Mouse (Mus musculus) myocyte (in vitro differentiated cells): ENCODE measurements around the gene Clip1. TPM values are rescaled to one million over a fixed set of nuclear protein-coding genes. Genes with fewer than 3 reads are reported as not detected.

Source experiments
- H3K27me3 ChIP-seq: one replicate; pipeline ENCODE4 v1.6.1; 2011; ENCODE audit not compliant: control insufficient read depth, insufficient read depth, insufficient read length
- H3K36me3 ChIP-seq: one replicate; pipeline ENCODE4 v1.6.1; 2011; ENCODE audit not compliant: control insufficient read depth, insufficient read depth
- H3K4me2 ChIP-seq: one replicate; pipeline ENCODE4 v1.6.1; 2011; ENCODE audit warnings: low read depth, control low read depth
- H3K4me3 ChIP-seq: one replicate; pipeline ENCODE4 v1.5.1; 2011; ENCODE audit warnings: mild to moderate bottlenecking, control low read depth, moderate library complexity
- H3K79me2 ChIP-seq: one replicate; pipeline ENCODE4 v1.6.1; 2011; ENCODE audit not compliant: control insufficient read depth, insufficient read depth
- H3ac ChIP-seq: one replicate; pipeline ENCODE4 v1.6.1; 2011; ENCODE audit not compliant: control insufficient read depth, insufficient read length
- CEBPB ChIP-seq: IDR thresholded peaks from 2 replicates; pipeline ENCODE4 v1.6.1; 2011; ENCODE audit warnings: mild to moderate bottlenecking, moderate library complexity; ENCODE audit not compliant: poor library complexity, insufficient read depth, severe bottlenecking
- E2F4 ChIP-seq: IDR thresholded peaks from one replicate; pipeline ENCODE4 v1.6.1; 2011; ENCODE audit warnings: mild to moderate bottlenecking, control low read depth, moderate library complexity; ENCODE audit not compliant: insufficient read depth
- MAX ChIP-seq: IDR thresholded peaks from one replicate; pipeline ENCODE4 v1.6.1; 2011; ENCODE audit warnings: low read depth, mild to moderate bottlenecking, control low read depth
- MYOD1 ChIP-seq, 3 experiments: IDR thresholded peaks; one replicate each; pipeline ENCODE4 v1.6.1; 2011; ENCODE audit warnings: control low read depth in 2 of 3, low read depth in 2 of 3, mild to moderate bottlenecking in 2 of 3, moderate library complexity in 1 of 3; ENCODE audit not compliant: insufficient read length in 2 of 3, control insufficient read depth in 1 of 3
- MYOG ChIP-seq, 3 experiments: IDR thresholded peaks; one replicate each; pipeline ENCODE4 v1.6.1; 2011; ENCODE audit warnings: control low read depth in 2 of 3, low read depth in 2 of 3, mild to moderate bottlenecking in 2 of 3; ENCODE audit not compliant: insufficient read length in 2 of 3, control insufficient read depth in 1 of 3, insufficient read depth in 1 of 3
- POLR2A ChIP-seq: IDR thresholded peaks from one replicate; pipeline ENCODE4 v1.6.1; 2011; ENCODE audit warnings: low read depth, mild to moderate bottlenecking, control low read depth, moderate library complexity; ENCODE audit not compliant: insufficient read length
- POLR2AphosphoS2 ChIP-seq: IDR thresholded peaks from one replicate; pipeline ENCODE4 v1.6.1; 2011; ENCODE audit warnings: low read depth, control low read depth; ENCODE audit not compliant: insufficient read length
- REST ChIP-seq: IDR thresholded peaks from one replicate; pipeline ENCODE4 v1.6.1; 2011; ENCODE audit warnings: mild to moderate bottlenecking, control low read depth, moderate library complexity; ENCODE audit not compliant: insufficient read depth, insufficient read length
- SRF ChIP-seq: IDR thresholded peaks from one replicate; pipeline ENCODE4 v1.6.1; 2011; ENCODE audit warnings: low read depth; ENCODE audit not compliant: control insufficient read depth, insufficient read length
- TCF12 ChIP-seq: IDR thresholded peaks from one replicate; pipeline ENCODE4 v1.6.1; 2011; ENCODE audit warnings: mild to moderate bottlenecking, control low read depth; ENCODE audit not compliant: poor library complexity, insufficient read depth, severe bottlenecking
- TCF3 ChIP-seq: IDR thresholded peaks from one replicate; pipeline ENCODE4 v1.6.1; 2011; ENCODE audit warnings: low read depth, control low read depth; ENCODE audit not compliant: insufficient read length
- USF1 ChIP-seq: IDR thresholded peaks from one replicate; pipeline ENCODE4 v1.6.1; 2011; ENCODE audit warnings: low read depth, mild to moderate bottlenecking, control low read depth, moderate library complexity
- polyA plus RNA-seq: library from polyadenylated mRNA; unstranded; fragments of >200 nt; fragmentation: generic; extraction: Trizol; gene quantifications from one replicate; pipeline ENCODE4 v1.2.1, GENCODE M21; 2012; ENCODE audit warnings: missing spikeins

Gene Clip1
- polyA plus RNA-seq, 1 experiment = 17.5 TPM

DNA sequence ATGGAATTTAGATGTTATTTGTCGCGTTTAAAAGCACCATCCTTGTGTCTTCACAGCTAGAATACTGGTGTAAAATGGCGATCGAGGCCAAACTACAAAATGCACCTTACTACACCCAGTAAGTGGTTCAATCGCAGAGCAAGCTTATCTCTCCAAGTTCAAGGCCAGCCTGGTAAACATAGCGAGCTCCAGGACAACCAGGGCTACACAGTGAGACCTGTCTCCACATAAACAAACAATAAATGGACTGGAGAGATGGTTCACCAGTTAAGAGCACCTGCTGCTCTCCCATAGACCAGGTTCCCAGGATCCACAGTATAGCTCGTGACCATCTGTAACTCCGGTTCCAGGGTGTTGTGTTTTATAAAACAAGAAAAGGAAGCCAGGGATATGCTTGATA is 111.1 kb downstream of the Clip1 start:
- Histone ChIP-seq H3ac (peak overlapping the region; percentile 79), H3K36me3 (peaks cover 5% of the 10 kb centered on the region), H3K79me2 (peaks cover 4% of the 10 kb centered on the region), H3K4me2 (peak overlapping the region; percentile 65), H3K27me3 (no peaks in the 10 kb centered on the region), H3K4me3 (peak overlapping the region; percentile 43)
- TF ChIP-seq MAX (no peak), POLR2A (no peak), CEBPB (no peak), SRF (no peak), MYOG (IDR thresholded peaks at IDR 0.05; ENCODE audit: control insufficient read depth in 1 of 3, insufficient read depth in 1 of 3, insufficient read length in 2 of 3, low read depth in 2 of 3) (no peak), POLR2AphosphoS2 (no peak), REST (no peak), TCF3 (no peak), USF1 (no peak), TCF12 (no peak), E2F4 (no peak), MYOD1 (IDR thresholded peaks at IDR 0.05; ENCODE audit: control insufficient read depth in 1 of 3, insufficient read length in 2 of 3, low read depth in 2 of 3) (no peak)

DNA sequence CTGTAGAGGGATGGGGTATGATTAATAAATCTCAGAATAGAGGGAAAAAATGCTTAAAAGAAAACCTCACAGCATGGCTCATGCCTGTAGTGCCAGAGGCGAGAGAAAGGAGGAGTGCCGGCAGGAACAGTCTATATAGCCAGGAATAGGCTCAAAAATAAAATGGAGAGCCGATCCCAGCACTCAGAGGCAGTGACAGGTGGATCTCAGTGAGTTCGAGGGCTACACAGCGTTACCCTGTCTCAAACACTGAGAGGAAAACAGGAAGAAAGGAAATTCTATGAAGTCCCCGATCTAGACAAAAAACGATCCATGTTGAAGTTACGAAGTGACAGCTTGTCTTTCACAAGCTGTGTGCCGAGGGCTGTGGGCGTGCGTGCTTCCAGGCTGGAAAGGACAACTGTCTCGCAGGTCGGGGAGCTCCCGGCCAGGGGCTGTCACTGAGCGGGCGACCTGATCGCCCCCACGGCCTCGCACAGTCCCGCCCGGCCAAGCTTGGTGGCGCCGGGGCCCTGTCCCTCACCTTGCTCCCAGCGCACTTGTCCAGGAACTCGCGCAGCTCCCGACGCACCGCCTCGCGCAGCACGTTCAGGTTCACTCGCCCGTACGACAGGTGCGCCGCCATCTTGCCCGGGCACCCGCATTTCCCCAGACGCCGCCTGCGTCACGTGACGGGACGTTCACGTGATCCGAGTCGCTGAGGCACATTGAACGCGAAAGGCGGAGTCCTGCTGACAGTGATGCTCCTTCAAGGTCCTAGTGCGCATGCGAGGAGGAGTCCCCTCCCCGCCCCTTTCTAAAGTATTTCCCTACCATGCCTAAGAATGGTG is 111.8 kb downstream of the Clip1 start, which contains the start of gene Vps33a:
Gene Vps33a, minus strand, starts transcription at position 682 of the 830 bp plus-strand sequence.
- Histone ChIP-seq H3K79me2 (peaks cover 4% of the 10 kb centered on the region), H3K4me2 (peak within 1 kb of the TSS; percentile 94), H3K4me3 (peak within 1 kb of the TSS; percentile 43), H3K27me3 (no peaks in the 10 kb centered on the region), H3ac (peak within 1 kb of the TSS; percentile 79), H3K36me3 (peaks cover 4% of the 10 kb centered on the region)
- TF ChIP-seq POLR2A = peak; percentile 98
- peak; percentile 52 for TF ChIP-seq REST
- no peak for TF ChIP-seq SRF
- TF ChIP-seq TCF12 = no peak
- no peak for TF ChIP-seq E2F4
- peak in 2 of 3 experiments; percentile 84 to 94 for TF ChIP-seq MYOG (IDR thresholded peaks at IDR 0.05; ENCODE audit: control insufficient read depth in 1 of 3, insufficient read depth in 1 of 3, insufficient read length in 2 of 3, low read depth in 2 of 3)
- TF ChIP-seq USF1 = peak; percentile 100
- no peak for TF ChIP-seq MAX
- TF ChIP-seq TCF3 = no peak
- peak in 2 of 3 experiments; percentile 90 to 92 for TF ChIP-seq MYOD1 (IDR thresholded peaks at IDR 0.05; ENCODE audit: control insufficient read depth in 1 of 3, insufficient read length in 2 of 3, low read depth in 2 of 3)
- peak; percentile 92 for TF ChIP-seq POLR2AphosphoS2
- TF ChIP-seq CEBPB = no peak

DNA sequence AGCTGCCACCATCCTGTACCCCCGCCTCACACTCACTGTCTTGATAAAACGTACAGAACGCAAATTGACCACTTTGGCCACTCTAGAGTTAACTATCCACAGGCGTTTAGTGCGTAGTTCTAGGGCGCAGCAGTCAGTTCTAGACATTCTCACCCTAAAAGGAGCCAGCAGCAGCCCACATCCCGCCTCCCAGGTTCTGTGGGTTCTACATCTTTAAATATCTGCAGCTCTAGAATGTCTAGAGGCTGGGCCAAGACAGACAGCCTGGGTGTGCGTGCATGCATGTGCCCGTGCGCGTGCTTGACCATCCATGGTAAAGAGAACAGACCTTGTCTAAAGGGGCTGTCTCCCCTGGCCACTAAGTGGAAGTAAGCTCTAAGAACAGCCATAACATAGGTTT is 123.3 kb downstream of the Clip1 start:
- no peaks in the 10 kb centered on the region for H3K27me3 ChIP-seq
- H3K4me3 ChIP-seq = no peak overlapping the region
- H3ac ChIP-seq = no peak overlapping the region
- peaks cover 13% of the 10 kb centered on the region for H3K36me3 ChIP-seq
- no peaks in the 10 kb centered on the region for H3K79me2 ChIP-seq
- TF ChIP-seq TCF3 (no peak), POLR2A (no peak), MYOD1 (IDR thresholded peaks at IDR 0.05; ENCODE audit: control insufficient read depth in 1 of 3, insufficient read length in 2 of 3, low read depth in 2 of 3) (no peak), E2F4 (no peak), SRF (no peak), TCF12 (no peak), MAX (no peak), CEBPB (no peak), POLR2AphosphoS2 (no peak), MYOG (IDR thresholded peaks at IDR 0.05; ENCODE audit: control insufficient read depth in 1 of 3, insufficient read depth in 1 of 3, insufficient read length in 2 of 3, low read depth in 2 of 3) (no peak), REST (no peak), USF1 (no peak)
- no peak overlapping the region for H3K4me2 ChIP-seq

DNA sequence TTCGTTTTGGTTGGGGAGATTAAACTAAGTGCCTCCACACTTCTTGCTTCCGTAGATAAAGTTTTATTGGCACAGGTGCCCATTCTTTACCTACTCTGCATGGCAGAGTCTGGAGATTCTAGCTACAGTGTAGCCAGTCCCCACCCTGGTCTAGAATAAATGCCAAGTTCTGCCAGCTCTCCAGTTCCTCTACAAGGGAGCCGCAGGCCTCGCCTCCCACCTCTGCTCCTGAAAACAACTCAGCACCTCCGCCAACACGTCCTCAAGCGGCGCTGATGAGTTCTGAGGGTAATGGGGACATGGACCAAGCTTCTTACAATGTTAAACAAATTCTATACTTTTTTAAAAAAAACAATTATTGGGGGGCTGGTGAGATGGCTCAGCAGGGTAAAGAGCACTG is 124.8 kb downstream of the Clip1 start:
- Histone ChIP-seq H3K79me2 (no peaks in the 10 kb centered on the region), H3K27me3 (no peaks in the 10 kb centered on the region), H3ac (no peak overlapping the region), H3K4me2 (no peak overlapping the region), H3K4me3 (no peak overlapping the region), H3K36me3 (peaks cover 11% of the 10 kb centered on the region)
- no peak for TF ChIP-seq POLR2AphosphoS2
- TF ChIP-seq MYOD1 (IDR thresholded peaks at IDR 0.05; ENCODE audit: control insufficient read depth in 1 of 3, insufficient read length in 2 of 3, low read depth in 2 of 3) = no peak
- no peak for TF ChIP-seq TCF12
- TF ChIP-seq REST = no peak
- TF ChIP-seq SRF = no peak
- TF ChIP-seq E2F4 = no peak
